Mouse (Mus musculus) G1E (cell line): ENCODE measurements around the gene Kyat3. TPM values are rescaled to one million over a fixed set of nuclear protein-coding genes. Genes with fewer than 3 reads are reported as not detected.
A peak's percentile ranks its signal among the peaks of the same experiment; 100 is the strongest.

ENCODE experiments used
- ATAC-seq: 2 replicates; pipeline ENCODE4 v1.8.0; 2016; ENCODE audit warnings: mild to moderate bottlenecking; ENCODE audit not compliant: insufficient number of reproducible peaks, poor library complexity, low FRiP score, severe bottlenecking; ENCODE audit errors: extremely low read depth
- DNase-seq: peaks from one replicate; pipeline ENCODE4 v3.0.0; 2012; ENCODE audit warnings: low spot score
- H3K27me3 ChIP-seq: 2 replicates; pipeline ENCODE4 v1.6.1; 2012; ENCODE audit warnings: mild to moderate bottlenecking, low read length, inconsistent platforms; ENCODE audit not compliant: insufficient read depth
- H3K36me3 ChIP-seq: replicated peaks from 2 replicates; pipeline ENCODE3; 2012; ENCODE audit warnings: mild to moderate bottlenecking, inconsistent platforms
- H3K4me1 ChIP-seq: 2 replicates; pipeline ENCODE4 v1.6.1; 2012; ENCODE audit warnings: low read depth, low read length, inconsistent platforms, mixed read lengths; ENCODE audit not compliant: insufficient read depth
- H3K4me3 ChIP-seq: 2 replicates; pipeline ENCODE4 v1.5.1; 2012; ENCODE audit warnings: low read depth, mild to moderate bottlenecking, inconsistent platforms, low read length, moderate library complexity, mixed read lengths
- H3K9me3 ChIP-seq: replicated peaks from 2 replicates; pipeline ENCODE4 v1.6.1; 2012; ENCODE audit warnings: inconsistent platforms
- CTCF ChIP-seq: IDR thresholded peaks from 2 replicates; pipeline ENCODE4 v1.5.1; 2012; ENCODE audit warnings: low read depth, low read length, inconsistent platforms, mixed read lengths
- GATA1 ChIP-seq: IDR thresholded peaks from 2 replicates; pipeline ENCODE4 v1.6.1; 2012; ENCODE audit warnings: borderline replicate concordance, low read length, inconsistent platforms, mixed read lengths
- GATA2 ChIP-seq: IDR thresholded peaks from 2 replicates; pipeline ENCODE4 v1.6.1; 2012; ENCODE audit warnings: low read depth, low read length, inconsistent platforms, borderline replicate concordance
- POLR2AphosphoS5 ChIP-seq: IDR thresholded peaks from 2 replicates; pipeline ENCODE4 v1.6.1; 2012; ENCODE audit warnings: low read depth, low read length, inconsistent platforms; ENCODE audit not compliant: insufficient replicate concordance
- TAL1 ChIP-seq: conservative IDR thresholded peaks from 2 replicates; pipeline ENCODE4 v1.6.1; 2012; ENCODE audit warnings: low read depth, low read length, inconsistent platforms, mixed read lengths
- polyA plus RNA-seq: library from polyadenylated mRNA; stranded (reverse); fragments of >175 nt; gene quantifications from 2 replicates; pipeline ENCODE4 v1.2.3, GENCODE M21; 2012
- total RNA-seq, 2 experiments: library from RNA; stranded (forward) in 1 of 2; stranded (reverse) in 1 of 2; fragments of 200-1000 nt in 1 of 2; fragments of >200 nt in 1 of 2; fragmentation: Nextera tagmentation in 1 of 2; gene quantifications; 2 replicates each; pipeline ENCODE4 v1.2.3; 2014 to 2017

Kyat3 gene
- total and polyA plus RNA-seq, 3 experiments, result 0.22 TPM; not detected in 2

DNA sequence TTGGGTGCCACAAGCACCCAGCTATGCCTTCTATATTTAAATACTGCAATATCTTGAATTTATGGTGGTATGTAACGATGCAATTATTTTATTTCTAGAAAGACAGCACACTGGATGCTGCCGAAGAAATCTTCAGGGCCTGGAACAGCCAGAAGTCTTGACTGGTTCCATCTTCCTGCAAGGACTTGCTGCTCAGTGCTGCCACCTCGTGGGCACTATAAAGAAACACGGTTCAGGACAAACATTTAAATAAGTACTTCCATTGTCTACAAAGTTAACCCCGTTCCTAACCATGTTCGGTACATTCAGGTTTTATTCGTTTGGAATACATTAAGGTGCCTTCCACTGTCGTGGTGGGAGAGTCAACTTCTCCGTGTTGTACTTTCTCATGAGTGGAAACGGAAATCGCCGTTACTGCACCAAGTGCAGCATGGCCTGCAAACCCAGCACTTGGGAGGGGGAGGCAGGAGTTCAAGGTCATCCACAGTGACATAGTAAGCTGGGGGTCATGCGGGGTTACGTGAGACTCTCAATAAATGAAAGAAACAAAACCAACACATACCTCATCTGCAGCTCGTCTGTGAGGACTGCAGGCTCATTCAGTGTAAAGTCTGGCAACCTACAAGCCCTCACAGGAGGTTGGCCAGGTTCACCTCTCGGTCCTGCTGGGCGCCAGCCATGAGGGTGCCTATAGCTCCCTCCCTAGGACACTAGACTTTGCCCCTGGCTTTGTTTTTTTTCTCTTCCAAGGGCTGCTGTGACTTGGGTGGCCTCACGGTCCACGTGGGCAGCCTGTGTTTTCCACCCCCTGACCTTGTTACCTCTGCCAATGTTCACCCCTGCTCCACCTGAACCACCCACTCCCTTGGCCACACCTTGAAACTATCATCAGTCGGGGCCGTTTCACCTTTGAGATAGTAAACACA lies 43.4 kb downstream of the Kyat3 start:
- H3K4me3 ChIP-seq, result no peak overlapping the region
- peaks cover 54% of the 10 kb centered on the region for H3K27me3 ChIP-seq
- H3K36me3 ChIP-seq, result no peaks in the 10 kb centered on the region
- H3K4me1 ChIP-seq, result peaks cover 16% of the 10 kb centered on the region
- no peak for TF ChIP-seq POLR2AphosphoS5
- peak; percentile 83 for TF ChIP-seq CTCF
- peak; percentile 22 for DNase-seq
- H3K9me3 ChIP-seq, result no peaks in the 10 kb centered on the region
- peak; percentile 51; the same call in 1 of the 2 replicates for ATAC-seq

DNA sequence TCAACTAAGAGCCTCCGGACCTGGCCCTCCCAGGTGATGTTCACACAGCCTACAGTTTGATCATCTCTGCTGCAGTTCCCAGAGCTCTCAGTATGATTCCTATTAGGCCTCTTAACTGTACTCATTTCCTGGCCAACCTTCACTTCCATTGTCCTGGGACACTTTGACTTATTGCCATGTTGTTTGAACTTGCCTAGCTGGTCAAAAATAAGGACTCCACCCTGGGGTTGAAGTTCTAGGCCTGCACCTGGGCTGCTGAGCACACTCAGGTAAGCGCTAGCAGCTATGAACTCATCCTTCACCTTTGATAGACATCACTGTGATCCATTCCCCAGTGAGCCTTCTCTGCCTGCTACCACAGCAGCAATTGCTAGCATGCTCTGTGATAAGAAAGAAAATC lies 44.2 kb downstream of the Kyat3 start:
- Histone ChIP-seq H3K4me3 (no peak overlapping the region), H3K36me3 (no peaks in the 10 kb centered on the region), H3K9me3 (no peaks in the 10 kb centered on the region), H3K4me1 (peaks cover 16% of the 10 kb centered on the region), H3K27me3 (peaks cover 59% of the 10 kb centered on the region)
- no peak for TF ChIP-seq GATA2
- TF ChIP-seq POLR2AphosphoS5, result no peak
- no peak for TF ChIP-seq TAL1
- DNase-seq (no peak), ATAC-seq (no peak)

DNA sequence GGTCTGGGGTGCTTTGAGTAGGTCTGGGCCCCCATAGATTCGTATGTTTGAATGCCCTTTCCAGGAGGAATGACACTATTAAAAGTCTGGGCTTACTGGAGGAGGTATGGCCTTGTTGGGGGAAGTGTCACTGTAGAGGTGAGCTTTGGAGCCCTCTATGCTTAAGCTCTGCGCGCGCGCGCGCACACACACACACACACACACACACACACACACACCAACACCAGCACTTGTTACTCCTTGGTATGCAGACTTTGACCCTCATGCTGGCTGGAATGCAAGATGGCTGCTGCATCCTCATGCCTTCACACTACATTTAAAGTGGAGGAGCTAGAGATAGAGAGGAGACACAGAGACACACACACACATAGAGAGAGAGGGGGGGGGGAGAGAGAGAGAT lies 46.8 kb downstream of the Kyat3 start:
- no peak for ATAC-seq
- DNase-seq, result no peak
- Histone ChIP-seq H3K36me3 (no peaks in the 10 kb centered on the region), H3K4me1 (peaks cover 7% of the 10 kb centered on the region), H3K4me3 (no peak overlapping the region), H3K9me3 (no peaks in the 10 kb centered on the region), H3K27me3 (peaks cover 50% of the 10 kb centered on the region)
- no peak for TF ChIP-seq CTCF
- TF ChIP-seq TAL1, result no peak
- TF ChIP-seq GATA1, result no peak
- TF ChIP-seq GATA2, result no peak

DNA sequence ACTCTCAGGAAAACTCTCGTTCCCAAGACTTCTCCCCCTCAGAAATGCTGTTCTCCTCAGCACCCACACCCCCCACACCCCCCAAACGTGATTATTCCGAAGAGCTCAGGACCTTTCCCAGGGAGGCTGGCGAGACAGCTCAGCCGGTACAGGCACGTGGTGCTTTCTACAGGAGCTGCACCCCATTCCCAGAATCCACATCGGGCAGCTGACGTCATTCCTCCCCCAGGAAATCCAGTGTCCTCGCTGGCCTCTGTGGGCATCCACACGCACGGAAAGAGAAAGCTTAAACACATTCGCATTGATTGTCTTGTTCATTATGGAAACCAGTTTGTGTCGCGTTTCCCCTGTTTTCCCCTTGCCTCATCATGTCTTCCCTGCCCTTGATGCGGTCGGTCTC lies 48.3 kb downstream of the Kyat3 start:
- peaks cover 50% of the 10 kb centered on the region for H3K27me3 ChIP-seq
- H3K9me3 ChIP-seq, result no peaks in the 10 kb centered on the region
- no peak overlapping the region for H3K4me3 ChIP-seq
- ATAC-seq (no peak), DNase-seq (no peak)
- H3K4me1 ChIP-seq, result peaks cover 6% of the 10 kb centered on the region
- H3K36me3 ChIP-seq, result no peaks in the 10 kb centered on the region
- TF ChIP-seq GATA2 (no peak), CTCF (no peak), TAL1 (no peak), POLR2AphosphoS5 (no peak), GATA1 (no peak)

DNA sequence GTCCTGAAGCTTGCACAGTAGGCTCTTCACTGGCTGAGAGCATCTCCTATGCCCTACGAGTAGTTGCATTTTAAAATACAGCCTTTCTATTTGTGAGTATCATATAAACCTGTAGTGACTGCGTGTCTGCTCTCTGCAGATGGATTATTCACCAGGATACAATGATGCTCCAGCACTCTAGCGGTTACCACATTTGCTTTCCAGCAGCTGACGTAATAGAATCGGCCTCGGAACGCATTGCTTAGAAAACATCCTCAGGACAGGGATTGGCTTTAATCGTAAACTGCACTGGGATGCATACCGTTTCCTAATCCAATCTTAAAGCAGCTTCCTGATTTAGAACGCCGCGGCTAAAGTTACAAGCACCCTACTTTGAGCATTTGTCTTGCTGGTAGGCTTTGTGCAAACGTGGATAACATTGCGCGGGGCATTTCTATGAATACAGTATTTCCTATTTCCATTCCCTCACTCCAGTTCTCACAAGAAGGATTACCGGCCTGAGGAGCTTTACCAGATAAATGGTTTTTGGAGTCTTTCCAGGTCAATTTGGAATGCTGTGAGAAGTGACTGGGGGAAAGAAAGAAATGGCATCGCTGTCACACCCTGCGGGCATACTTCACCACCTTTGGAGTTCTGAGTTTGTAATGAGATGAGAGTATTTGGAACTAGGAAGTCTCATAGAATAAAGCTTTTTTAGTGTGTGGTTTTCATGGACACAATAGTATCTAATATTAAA lies 54.4 kb downstream of the Kyat3 start:
- TF ChIP-seq GATA1, result no peak
- no peak for TF ChIP-seq TAL1
- TF ChIP-seq POLR2AphosphoS5, result no peak
- no peak for TF ChIP-seq GATA2
- no peak for TF ChIP-seq CTCF

DNA sequence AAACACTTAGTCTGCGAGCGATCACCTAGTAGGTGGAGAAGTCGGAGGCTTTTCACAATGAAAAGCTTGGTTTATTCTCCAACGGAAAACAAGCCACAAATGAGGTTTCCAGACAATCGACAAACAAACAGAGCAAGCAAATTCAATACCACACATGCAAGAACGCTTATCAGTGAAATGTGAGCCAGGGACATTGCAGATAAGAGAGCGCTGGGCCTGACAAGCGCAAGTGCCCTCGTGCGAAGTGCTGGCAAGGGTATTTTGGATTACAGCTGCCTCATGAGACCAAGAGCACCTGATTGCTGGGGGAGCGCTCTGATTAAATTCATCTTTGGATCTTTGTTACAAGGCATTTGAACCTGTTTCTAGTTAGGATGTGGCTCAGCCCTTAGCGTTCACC lies 57.0 kb downstream of the Kyat3 start:
- ATAC-seq, result peak; percentile 98
- H3K36me3 ChIP-seq, result no peaks in the 10 kb centered on the region
- peak; percentile 47 for DNase-seq

More for the DNA sequence above, 54.4 kb downstream of the Kyat3 start:
- Histone ChIP-seq H3K36me3 (no peaks in the 10 kb centered on the region), H3K27me3 (0 out of 2 replicates have a peak, but pooled peaks cover 2% of the 10 kb centered on the region), H3K9me3 (no peaks in the 10 kb centered on the region), H3K4me1 (peaks cover 34% of the 10 kb centered on the region), H3K4me3 (no peak overlapping the region)
- no peak for ATAC-seq
- no peak for DNase-seq

More for the DNA sequence above, 57.0 kb downstream of the Kyat3 start:
- H3K27me3 ChIP-seq, result 0 out of 2 replicates have a peak, but pooled peaks cover 2% of the 10 kb centered on the region
- H3K4me1 ChIP-seq, result peaks cover 45% of the 10 kb centered on the region
- no peaks in the 10 kb centered on the region for H3K9me3 ChIP-seq
- peak; percentile 69 for TF ChIP-seq TAL1
- no peak for TF ChIP-seq POLR2AphosphoS5
- H3K4me3 ChIP-seq, result no peak overlapping the region; the same call in 1 of the 2 replicates
